Mouse (Mus musculus) layer of hippocampus, adult 6 months (tissue): ENCODE measurements around the gene Gm35315. TPM values are rescaled to one million over a fixed set of nuclear protein-coding genes. Genes with fewer than 3 reads are reported as not detected.

Source experiments
- long read RNA-seq, 2 experiments: library from polyadenylated mRNA; unstranded; transcript quantifications; one replicate each; pipeline ENCODE4 v2.0.0; 2019 to 2020
- polyA plus RNA-seq: library from polyadenylated mRNA; unstranded; fragments of <200 nt; fragmentation: Nextera tagmentation; gene quantifications from 2 replicates; pipeline ENCODE4 v1.2.3, GENCODE M21; 2021

Gene Gm35315
- polyA plus RNA-seq: 0.14 and 0.18 TPM in 2 replicates
- long read RNA-seq, experiment 1, partial matches to known transcripts: 0 of 2 reads
- long read RNA-seq, experiment 1, other reads (novel, unspliced or antisense): 2 of 2 reads
- long read RNA-seq, experiment 2, partial matches to known transcripts: 0 of 2 reads
- long read RNA-seq, experiment 2, other reads (novel, unspliced or antisense): 1 of 2 reads

GRCm38 (mm10) chr5:110094030-110094846 is at the start of gene Gm35315:
Gene Gm35315, minus strand, starts transcription at chr5:110094420.

DNA sequence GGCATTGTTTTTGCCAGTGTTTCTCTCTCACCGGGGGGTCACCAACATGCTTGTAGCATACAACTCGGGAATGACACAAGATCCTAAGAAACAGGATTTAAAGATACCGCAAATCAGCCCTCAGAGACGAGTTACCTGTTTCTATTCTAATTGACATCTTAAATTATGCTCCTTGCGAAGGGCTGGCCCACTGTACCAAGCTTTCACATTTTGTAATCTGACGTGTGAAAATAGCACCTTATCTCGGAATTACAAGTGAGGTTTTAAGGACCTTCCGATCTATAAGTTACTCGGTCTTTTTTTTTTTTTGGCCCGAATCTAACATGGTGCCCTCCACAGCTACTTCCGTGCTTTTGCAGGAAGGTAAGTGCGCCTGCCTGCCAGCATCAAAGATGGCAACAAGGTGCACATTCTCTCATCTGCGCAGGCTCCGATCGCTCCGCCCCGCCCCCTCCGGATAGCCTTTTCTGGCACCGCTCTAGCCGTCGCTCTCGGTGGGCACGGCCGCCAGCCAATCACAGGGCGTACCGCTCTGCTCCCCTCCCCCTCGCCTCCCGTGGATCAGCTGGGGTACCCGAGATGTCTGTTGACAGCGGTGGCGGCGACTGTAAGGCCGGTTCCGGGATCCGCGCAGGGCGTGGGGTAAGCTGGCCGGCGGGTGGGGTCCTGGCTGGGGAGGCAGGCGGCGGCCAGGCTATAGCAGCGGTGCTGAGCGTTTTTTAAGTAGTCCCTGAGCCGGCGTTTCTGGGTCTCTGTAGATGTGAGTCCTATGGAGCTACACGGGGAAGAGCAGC is 41.3 kb upstream of the Gm35315 start, which contains the start of gene Chfr:
Gene Chfr, plus strand, starts transcription at position 550 of the 794 bp plus-strand sequence.

GRCm38 (mm10) chr5:110109991-110110441 is 15.8 kb upstream of the Gm35315 start, which contains the start of gene Zfp605:
Gene Zfp605, plus strand, starts transcription at chr5:110110092.

GRCm38 (mm10) chr5:110107581-110108304 is 13.5 kb upstream of the Gm35315 start, which contains the start of gene Gtpbp6:
Gene Gtpbp6, minus strand, starts transcription at chr5:110108197.

GRCm38 (mm10) chr5:110099656-110100580 is 5.7 kb upstream of the Gm35315 start, which contains the start of gene Plcxd1:
Gene Plcxd1, plus strand, starts transcription at chr5:110099969.

GRCm38 (mm10) chr5:110072413-110072812 is 21.8 kb downstream of the Gm35315 start, which contains the start of gene Gm17655:
Gene Gm17655, minus strand, starts transcription at chr5:110072513.

Other genes with a start within 250 kb of the Gm35315 start
- gene Gm15446, start 171.0 kb downstream of the Gm35315 start, polyA plus RNA-seq: 9.4 and 10.8 TPM in 2 replicates
- gene Zfp932, start 97.9 kb downstream of the Gm35315 start, polyA plus RNA-seq: 18.3 and 20.3 TPM in 2 replicates
- 1.8 and 2.5 TPM in 2 replicates for gene Gm17655, start 21.9 kb downstream of the Gm35315 start, polyA plus RNA-seq
- gene Plcxd1, start 5.5 kb upstream of the Gm35315 start, polyA plus RNA-seq: 2.2 and 2.3 TPM in 2 replicates
- 32.6 and 39.1 TPM in 2 replicates for gene Gtpbp6, start 13.8 kb upstream of the Gm35315 start, polyA plus RNA-seq
- 5.4 and 6.1 TPM in 2 replicates for gene Zfp605, start 15.7 kb upstream of the Gm35315 start, polyA plus RNA-seq
- gene Chfr, start 41.4 kb upstream of the Gm35315 start, polyA plus RNA-seq: 12.9 and 14.5 TPM in 2 replicates
- gene Golga3, start 82.3 kb upstream of the Gm35315 start, polyA plus RNA-seq: 10.3 and 10.9 TPM in 2 replicates
- gene Ankle2, start 136.6 kb upstream of the Gm35315 start, polyA plus RNA-seq: 10.8 and 13.0 TPM in 2 replicates
- 66.1 and 70.1 TPM in 2 replicates for gene Pgam5, start 175.5 kb upstream of the Gm35315 start, polyA plus RNA-seq
- 24.7 and 28.2 TPM in 2 replicates for gene Pxmp2, start 191.8 kb upstream of the Gm35315 start, polyA plus RNA-seq
- gene Pole, start 191.9 kb upstream of the Gm35315 start, polyA plus RNA-seq: 0.65 and 0.82 TPM in 2 replicates
- gene P2rx2, start 248.8 kb upstream of the Gm35315 start, polyA plus RNA-seq: 0.09 and 0.11 TPM in 2 replicates